Mouse (Mus musculus) brain, embryonic 14.5 days (tissue): ENCODE results near the gene Bcr. TPM values are rescaled to one million over a fixed set of nuclear protein-coding genes. Genes with fewer than 3 reads are reported as not detected.
A peak's percentile ranks its signal among the peaks of the same experiment; 100 is the strongest.

Experiments used
- DNase-seq: peaks from one replicate; pipeline ENCODE4 v3.0.0-alpha.2; 2011; ENCODE audit warnings: low read depth
- CTCF ChIP-seq: fragments of 200-500 bp; IDR thresholded peaks from 2 replicates; pipeline ENCODE4 v1.5.1; 2012; ENCODE audit warnings: inconsistent platforms, mild to moderate bottlenecking, moderate library complexity, borderline replicate concordance; ENCODE audit not compliant: insufficient read depth, insufficient read length; ENCODE audit errors: extremely low read depth
- POLR2A ChIP-seq: fragments of 200-500 bp; IDR thresholded peaks from 2 replicates; pipeline ENCODE4 v1.6.1; 2012; ENCODE audit warnings: mild to moderate bottlenecking, inconsistent platforms, borderline replicate concordance; ENCODE audit not compliant: poor library complexity, insufficient read depth, insufficient read length, severe bottlenecking; ENCODE audit errors: extremely low read depth
- polyA plus RNA-seq: library from polyadenylated mRNA; depleted of rRNA; stranded (reverse); fragments of >200 nt; gene quantifications from 2 replicates; pipeline ENCODE4 v1.2.3, GENCODE M21; 2012

The Bcr gene
- polyA plus RNA-seq, 1 experiment: 83.3 TPM

DNA sequence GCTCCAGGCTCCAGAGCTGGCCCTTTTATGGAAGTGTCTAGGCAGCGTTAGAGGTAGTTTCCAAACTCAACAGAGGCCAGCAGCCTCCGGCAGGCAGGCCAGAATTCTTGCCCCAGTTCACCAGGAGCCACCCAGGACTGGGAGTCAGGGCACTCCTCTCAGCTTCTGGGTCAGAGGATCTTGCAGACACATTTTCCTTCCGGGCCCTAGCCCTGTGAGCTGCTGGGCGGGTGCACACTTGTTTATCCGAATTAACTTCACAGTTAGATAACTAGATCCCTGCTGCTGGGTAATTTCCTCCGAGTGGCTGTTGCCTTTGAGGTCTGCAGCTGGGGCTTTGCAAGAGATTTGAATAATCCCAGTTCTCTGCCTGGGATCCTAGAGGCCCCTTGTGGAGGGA is 87.9 kb downstream of the Bcr start:
- no peak for TF ChIP-seq CTCF
- no peak for TF ChIP-seq POLR2A
- peak; percentile 37 for DNase-seq

GRCm38 (mm10) chr10:75150361-75150760 is 90.0 kb downstream of the Bcr start:
- no peak for DNase-seq
- TF ChIP-seq POLR2A (no peak), CTCF (no peak)

DNA sequence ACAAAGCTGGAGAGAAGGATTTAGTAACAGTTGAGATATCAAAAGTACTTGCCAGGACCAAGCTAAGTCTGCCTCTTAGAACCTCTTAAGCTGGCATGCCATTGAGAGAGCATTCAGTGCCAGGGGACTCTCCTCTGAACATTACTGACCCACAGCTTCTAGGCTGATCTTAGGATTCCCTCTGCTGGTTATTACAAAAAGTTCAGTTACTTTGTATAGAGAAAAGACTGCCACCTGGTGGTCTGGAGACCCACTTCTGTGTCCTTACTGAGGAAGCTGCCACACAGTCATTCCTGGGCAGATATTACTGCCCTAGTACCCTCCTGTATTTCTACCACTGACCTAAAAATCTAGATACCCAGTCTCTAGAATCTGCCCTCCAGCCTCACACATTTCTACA is 90.9 kb downstream of the Bcr start:
- DNase-seq: peak; percentile 93
- TF ChIP-seq POLR2A (no peak), CTCF (peak; percentile 70; the same call in 1 of the 2 replicates)

DNA sequence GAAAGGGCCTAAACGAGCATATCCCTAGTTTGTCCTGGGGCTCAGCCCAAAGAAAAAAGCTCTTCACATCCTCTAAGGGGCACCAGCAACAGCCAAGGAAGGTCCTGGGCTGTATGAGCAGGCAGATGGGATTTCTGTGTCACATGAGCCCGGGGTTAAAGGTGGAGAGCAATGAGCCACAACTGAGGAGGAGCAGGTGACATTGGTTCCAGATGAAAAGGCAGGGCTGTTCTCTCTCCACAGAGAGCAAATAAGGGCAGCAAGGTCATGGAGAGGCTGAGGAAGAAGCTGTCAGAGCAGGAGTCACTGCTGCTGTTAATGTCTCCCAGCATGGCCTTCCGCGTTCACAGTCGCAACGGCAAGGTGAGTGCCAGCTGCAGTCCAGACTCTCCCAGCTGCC is 96.4 kb downstream of the Bcr start:
- no peak for DNase-seq
- TF ChIP-seq CTCF (no peak), POLR2A (no peak)

- TF ChIP-seq CTCF (no peak), POLR2A (no peak)
- no peak for DNase-seq
Measured at GRCm38 (mm10) chr10:75157713-75158112, 97.3 kb downstream of the Bcr start.

GRCm38 (mm10) chr10:75158356-75158755 is 98.0 kb downstream of the Bcr start:
- no peak for TF ChIP-seq POLR2A
- TF ChIP-seq CTCF: no peak
- DNase-seq: no peak

GRCm38 (mm10) chr10:75160171-75160900 is 99.9 kb downstream of the Bcr start:
- peak; percentile 22; the same call in 1 of the 2 replicates for TF ChIP-seq CTCF
- no peak for TF ChIP-seq POLR2A
- DNase-seq: no peak

GRCm38 (mm10) chr10:75165825-75166481 is 105.6 kb downstream of the Bcr start:
- TF ChIP-seq POLR2A (no peak), CTCF (no peak)
- no peak for DNase-seq

- DNase-seq: no peak
- TF ChIP-seq CTCF (no peak), POLR2A (no peak)
Measured at GRCm38 (mm10) chr10:75166601-75167000, 106.2 kb downstream of the Bcr start.

DNA sequence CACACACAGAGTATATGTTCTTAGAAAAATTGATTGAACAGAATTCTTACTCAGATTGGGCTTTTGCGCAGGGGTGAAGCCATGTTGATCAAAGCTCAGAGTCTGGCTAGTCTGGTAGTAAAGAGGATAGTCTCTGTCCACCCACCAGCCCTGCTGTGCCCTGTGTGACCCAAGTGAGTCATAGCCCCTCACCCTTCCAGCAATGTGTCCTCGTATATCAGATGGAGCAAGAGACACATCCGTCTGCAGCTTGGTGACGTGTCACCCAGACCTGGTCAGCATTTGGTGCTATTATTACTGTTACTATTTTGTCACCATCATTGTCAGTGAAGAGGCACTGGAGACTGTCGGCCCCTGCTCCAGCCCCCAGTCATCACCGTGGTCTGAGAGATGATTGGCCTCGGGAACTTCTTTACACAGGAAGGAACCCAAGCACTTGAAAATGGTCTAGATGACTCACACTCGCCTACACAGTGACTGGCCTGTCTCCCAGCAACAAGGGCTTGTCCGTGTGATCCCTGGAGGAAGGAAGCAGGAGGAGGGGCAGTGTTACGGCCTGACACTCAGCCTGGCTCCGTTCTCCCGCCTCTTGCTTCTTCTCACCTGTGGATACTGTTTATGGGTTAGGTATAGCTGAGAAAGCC is 109.9 kb downstream of the Bcr start:
- DNase-seq: no peak
- TF ChIP-seq POLR2A (no peak), CTCF (no peak)

DNA sequence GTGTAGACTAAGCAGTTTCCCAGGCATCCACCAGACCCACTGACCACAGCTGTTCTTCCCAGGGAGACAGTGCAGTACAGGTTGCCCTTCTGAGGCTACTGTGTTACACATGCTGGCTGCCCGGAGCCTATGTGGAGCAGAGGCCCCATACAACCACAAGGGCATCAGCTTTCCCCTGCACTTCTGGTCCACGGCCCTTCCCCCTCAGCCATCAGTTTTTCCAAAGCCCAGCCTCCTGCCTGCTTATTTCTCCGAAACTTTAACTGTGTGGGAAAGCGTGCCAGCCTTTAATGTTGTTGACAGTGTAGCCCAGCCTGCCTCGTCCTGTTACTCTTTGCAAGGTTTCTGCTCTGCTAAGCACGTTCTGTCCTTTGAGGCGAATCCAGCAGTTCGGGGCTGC is 112.7 kb downstream of the Bcr start:
- DNase-seq: no peak
- TF ChIP-seq POLR2A: no peak
- TF ChIP-seq CTCF: no peak
